Mouse (Mus musculus): ENCODE results near the gene Fam198a. TPM values are rescaled to one million over a fixed set of nuclear protein-coding genes. Genes with fewer than 3 reads are reported as not detected.

Fam198a gene
- 4.8 TPM for polyA plus RNA-seq (2015; fragmentation: Illumina TruSeq; extraction: RNeasy Lipid Tissue Mini Kit (QIAGEN cat#74804); ENCODE audit: low read depth, low replicate concordance)

GRCm38 (mm10) chr9:121950418-121951113 lies at the start of gene Fam198a:
TSS of gene Fam198a (plus strand) at chr9:121950988.

GRCm38 (mm10) chr9:121916102-121916501 lies 34.7 kb upstream of the Fam198a start, which contains the start of gene Cyp8b1:
TSS of gene Cyp8b1 (minus strand) at chr9:121916305.

GRCm38 (mm10) chr9:121997010-121997409 lies 46.2 kb downstream of the Fam198a start, which contains the start of gene Pomgnt2:
TSS of gene Pomgnt2 (minus strand) at chr9:121997110.

Other genes starting within 250 kb of the Fam198a start
- 21.1 TPM for gene Sec22c, start 245.5 kb upstream of the Fam198a start, polyA plus RNA-seq (2015; fragmentation: Illumina TruSeq; extraction: RNeasy Lipid Tissue Mini Kit (QIAGEN cat#74804); ENCODE audit: low read depth, low replicate concordance)
- 153 TPM for gene Ss18l2, start 240.7 kb upstream of the Fam198a start, polyA plus RNA-seq (2015; fragmentation: Illumina TruSeq; extraction: RNeasy Lipid Tissue Mini Kit (QIAGEN cat#74804); ENCODE audit: low read depth, low replicate concordance)
- gene Nktr, start 231.8 kb upstream of the Fam198a start, polyA plus RNA-seq (2015; fragmentation: Illumina TruSeq; extraction: RNeasy Lipid Tissue Mini Kit (QIAGEN cat#74804); ENCODE audit: low read depth, low replicate concordance): 73.3 TPM
- 67.7 TPM for gene Zfp651, start 191.7 kb upstream of the Fam198a start, polyA plus RNA-seq (2015; fragmentation: Illumina TruSeq; extraction: RNeasy Lipid Tissue Mini Kit (QIAGEN cat#74804); ENCODE audit: low read depth, low replicate concordance)
- 4.7 TPM for gene Klhl40, start 173.4 kb upstream of the Fam198a start, polyA plus RNA-seq (2015; fragmentation: Illumina TruSeq; extraction: RNeasy Lipid Tissue Mini Kit (QIAGEN cat#74804); ENCODE audit: low read depth, low replicate concordance)
- 12.9 TPM for gene Hhatl, start 158.5 kb upstream of the Fam198a start, polyA plus RNA-seq (2015; fragmentation: Illumina TruSeq; extraction: RNeasy Lipid Tissue Mini Kit (QIAGEN cat#74804); ENCODE audit: low read depth, low replicate concordance)
- gene Ccdc13, start 111.5 kb upstream of the Fam198a start, polyA plus RNA-seq (2015; fragmentation: Illumina TruSeq; extraction: RNeasy Lipid Tissue Mini Kit (QIAGEN cat#74804); ENCODE audit: low read depth, low replicate concordance): 12.7 TPM
- gene Higd1a, start 92.6 kb upstream of the Fam198a start, polyA plus RNA-seq (2015; fragmentation: Illumina TruSeq; extraction: RNeasy Lipid Tissue Mini Kit (QIAGEN cat#74804); ENCODE audit: low read depth, low replicate concordance): 133 TPM
- gene Ackr2, start 52.6 kb upstream of the Fam198a start, polyA plus RNA-seq (2015; fragmentation: Illumina TruSeq; extraction: RNeasy Lipid Tissue Mini Kit (QIAGEN cat#74804); ENCODE audit: low read depth, low replicate concordance): 4.1 TPM
- gene Cyp8b1, start 34.7 kb upstream of the Fam198a start, polyA plus RNA-seq (2015; fragmentation: Illumina TruSeq; extraction: RNeasy Lipid Tissue Mini Kit (QIAGEN cat#74804); ENCODE audit: low read depth, low replicate concordance): not detected
- gene Pomgnt2, start 46.1 kb downstream of the Fam198a start, polyA plus RNA-seq (2015; fragmentation: Illumina TruSeq; extraction: RNeasy Lipid Tissue Mini Kit (QIAGEN cat#74804); ENCODE audit: low read depth, low replicate concordance): 34.9 TPM
- 69.7 TPM for gene Snrk, start 166.3 kb downstream of the Fam198a start, polyA plus RNA-seq (2015; fragmentation: Illumina TruSeq; extraction: RNeasy Lipid Tissue Mini Kit (QIAGEN cat#74804); ENCODE audit: low read depth, low replicate concordance)